Mouse (Mus musculus): ENCODE results near the gene Pknox1.

DNA sequence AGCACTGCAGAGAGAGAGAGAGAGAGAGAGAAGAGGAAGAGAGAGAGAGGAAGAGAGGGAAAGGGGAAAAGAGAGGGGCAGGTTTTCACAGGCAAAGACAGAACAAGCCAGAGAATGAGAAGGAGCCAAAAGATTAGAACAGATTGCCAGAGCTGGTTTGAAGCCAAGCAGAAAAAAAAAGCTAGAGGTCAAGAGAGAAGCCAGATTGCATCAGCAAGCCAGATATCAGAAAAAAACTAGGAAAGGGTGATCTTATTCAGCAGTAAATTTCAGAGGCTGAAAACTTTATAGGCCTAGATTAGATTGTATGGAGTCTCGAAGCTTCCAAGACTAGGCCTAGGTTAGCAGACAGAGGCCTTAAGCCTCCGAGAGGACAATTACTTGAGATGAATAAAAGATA lies 63.4 kb downstream of the Pknox1 start:
- no peak for TF ChIP-seq CTCF (IDR thresholded peaks at IDR 0.05; ENCODE audit: low read depth, low read length)
- no peak for TF ChIP-seq GATA1 (IDR thresholded peaks at IDR 0.05; ENCODE audit: borderline replicate concordance, low read length)
- no peak for TF ChIP-seq TAL1 (conservative IDR thresholded peaks at IDR 0.05; ENCODE audit: low read depth, low read length)
- no peak for TF ChIP-seq GATA2 (IDR thresholded peaks at IDR 0.05; ENCODE audit: borderline replicate concordance, low read depth, low read length)

All from G1E (cell line).